Mouse (Mus musculus) C2C12 (cell line): Measurements from ENCODE around the gene Ndufc1. TPM values are rescaled to one million over a fixed set of nuclear protein-coding genes. Genes with fewer than 3 reads are reported as not detected.
A peak's percentile ranks its signal among the peaks of the same experiment; 100 is the strongest.
"Not testable (repeated sequence)": the region's sequence is repeated elsewhere in the genome, so short reads cannot be mapped to it uniquely, and the experiment has no call there.

Experiments
- H3K27me3 ChIP-seq: one replicate; pipeline ENCODE4 v1.6.1; 2011; ENCODE audit not compliant: control insufficient read depth, insufficient read depth, insufficient read length
- H3K36me3 ChIP-seq: one replicate; pipeline ENCODE4 v1.6.1; 2011; ENCODE audit not compliant: control insufficient read depth, insufficient read depth
- H3K4me3 ChIP-seq: one replicate; pipeline ENCODE4 v1.5.1; 2011; ENCODE audit warnings: mild to moderate bottlenecking, control low read depth; ENCODE audit not compliant: poor library complexity, insufficient read depth, severe bottlenecking
- H3K79me2 ChIP-seq: one replicate; pipeline ENCODE4 v1.6.1; 2011; ENCODE audit not compliant: control insufficient read depth, insufficient read depth
- H3K79me3 ChIP-seq: one replicate; pipeline ENCODE4 v1.6.1; 2011; ENCODE audit warnings: low read depth, control low read depth
- H3ac ChIP-seq: one replicate; pipeline ENCODE3; 2011; ENCODE audit warnings: low read depth; ENCODE audit not compliant: control insufficient read depth, insufficient read length
- CEBPB ChIP-seq: IDR thresholded peaks from one replicate; pipeline ENCODE4 v1.6.1; 2011; ENCODE audit warnings: low read depth, mild to moderate bottlenecking, control low read depth, moderate library complexity
- CTCF ChIP-seq: IDR thresholded peaks from one replicate; pipeline ENCODE4 v1.5.1; 2011; ENCODE audit not compliant: control insufficient read depth, insufficient read depth, insufficient read length
- FOSL1 ChIP-seq: IDR thresholded peaks from one replicate; pipeline ENCODE4 v1.8.0; 2011; ENCODE audit warnings: mild to moderate bottlenecking, low read length; ENCODE audit not compliant: poor library complexity, insufficient read depth, severe bottlenecking
- MAX ChIP-seq: IDR thresholded peaks from one replicate; pipeline ENCODE4 v1.6.1; 2011; ENCODE audit warnings: mild to moderate bottlenecking, control low read depth
- MYOD1 ChIP-seq: IDR thresholded peaks from one replicate; pipeline ENCODE4 v1.6.1; 2011; ENCODE audit warnings: low read depth; ENCODE audit not compliant: control insufficient read depth, insufficient read length
- MYOG ChIP-seq: IDR thresholded peaks from one replicate; pipeline ENCODE4 v1.6.1; 2011; ENCODE audit not compliant: control insufficient read depth, insufficient read length; ENCODE audit errors: extremely low read depth
- USF1 ChIP-seq: IDR thresholded peaks from one replicate; pipeline ENCODE4 v1.6.1; 2011; ENCODE audit warnings: low read depth, mild to moderate bottlenecking, control low read depth, moderate library complexity
- polyA plus RNA-seq: library from polyadenylated mRNA; unstranded; fragments of >200 nt; fragmentation: generic; extraction: Trizol; gene quantifications from one replicate; pipeline ENCODE4 v1.2.1, GENCODE M21; 2012; ENCODE audit warnings: missing spikeins

Ndufc1 gene
- polyA plus RNA-seq, 1 experiment, result 473 TPM

DNA sequence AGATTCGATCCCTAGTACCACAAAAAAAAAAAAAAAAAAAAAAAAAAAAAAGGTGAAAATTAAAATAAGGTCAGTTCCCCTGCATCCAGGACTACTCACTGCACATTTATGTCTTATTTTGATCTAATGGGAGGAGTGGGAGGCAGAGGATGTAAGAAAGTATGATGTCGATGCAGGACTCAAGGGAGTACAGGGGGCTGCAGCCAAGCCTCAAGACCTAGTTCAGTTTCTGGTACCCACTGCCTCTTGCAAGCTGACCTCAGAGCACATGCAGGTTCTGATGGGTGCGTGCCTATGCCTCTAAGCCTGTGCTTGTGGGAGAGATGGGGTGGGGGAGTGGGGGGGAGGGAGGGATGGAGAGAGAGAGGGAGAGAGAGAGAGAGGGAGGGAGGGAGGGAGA, 13.9 kb downstream of the Ndufc1 start:
- no peaks in the 10 kb centered on the region for H3K27me3 ChIP-seq
- TF ChIP-seq FOSL1 (no peak), USF1 (no peak), MYOG (no peak), MYOD1 (no peak), CTCF (no peak), MAX (no peak), CEBPB (no peak)

GRCm38 (mm10) chr3:51393651-51394050, 15.1 kb downstream of the Ndufc1 start:
- no peaks in the 10 kb centered on the region for H3K36me3 ChIP-seq
- no peak overlapping the region for H3ac ChIP-seq
- TF ChIP-seq CTCF (no peak), FOSL1 (no peak), MYOD1 (no peak), MYOG (no peak), MAX (no peak), CEBPB (no peak), USF1 (no peak)
- no peaks in the 10 kb centered on the region for H3K27me3 ChIP-seq
- no peaks in the 10 kb centered on the region for H3K79me3 ChIP-seq
- no peaks in the 10 kb centered on the region for H3K79me2 ChIP-seq
- H3K4me3 ChIP-seq, result no peak overlapping the region

More for the DNA sequence above, 13.9 kb downstream of the Ndufc1 start:
- Histone ChIP-seq H3K4me3 (no peak overlapping the region), H3K79me2 (no peaks in the 10 kb centered on the region), H3K79me3 (no peaks in the 10 kb centered on the region), H3K36me3 (no peaks in the 10 kb centered on the region), H3ac (no peak overlapping the region)

DNA sequence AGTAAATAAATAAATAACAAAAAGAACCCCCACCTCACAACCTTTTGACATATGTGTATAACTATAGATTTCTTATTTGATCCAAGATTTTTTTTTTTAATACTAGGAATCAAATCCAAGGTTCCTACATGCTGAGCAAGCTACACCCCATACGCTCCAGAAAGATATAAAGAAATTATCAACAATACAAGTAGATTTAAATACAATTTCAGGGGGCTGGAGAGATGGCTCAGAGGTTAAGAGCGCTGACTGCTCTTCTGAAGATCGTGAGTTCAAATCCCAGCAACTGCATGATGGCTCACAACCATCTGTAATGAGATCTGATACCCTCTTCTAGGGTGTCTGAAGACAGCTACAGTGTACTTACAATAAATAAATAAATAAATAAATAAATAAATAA, 15.8 kb downstream of the Ndufc1 start:
- H3ac ChIP-seq, H3K4me3 ChIP-seq, H3K36me3 ChIP-seq, H3K79me3 ChIP-seq, H3K27me3 ChIP-seq, H3K79me2 ChIP-seq: not testable (repeated sequence)

GRCm38 (mm10) chr3:51391591-51391990, 17.2 kb downstream of the Ndufc1 start:
- Histone ChIP-seq H3K36me3 (no peaks in the 10 kb centered on the region), H3K79me2 (no peaks in the 10 kb centered on the region), H3K79me3 (no peaks in the 10 kb centered on the region), H3ac (no peak overlapping the region), H3K4me3 (no peak overlapping the region), H3K27me3 (no peaks in the 10 kb centered on the region)
- TF ChIP-seq USF1 (peak; percentile 29), MYOG (no peak), CEBPB (peak; percentile 32)

DNA sequence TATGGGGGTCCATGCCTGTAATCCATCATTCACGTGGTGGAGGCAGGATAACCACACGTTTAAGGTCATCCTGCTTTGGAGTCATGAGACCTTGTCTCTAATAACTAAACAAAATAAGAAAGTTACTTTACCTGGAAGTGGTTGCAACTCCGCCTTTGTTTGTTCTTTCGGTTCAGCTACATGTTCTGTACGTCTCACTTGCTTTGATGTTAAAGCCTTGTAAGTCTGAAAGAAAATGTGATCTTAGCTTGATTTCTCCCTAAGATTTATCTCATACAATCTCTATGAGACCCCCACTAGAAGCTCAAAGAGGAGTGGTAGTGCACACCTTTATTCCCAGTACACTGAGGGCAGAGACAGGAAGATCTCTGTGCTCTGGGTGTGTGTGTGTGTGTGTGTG, 17.7 kb downstream of the Ndufc1 start:
- Histone ChIP-seq H3K79me3 (no peaks in the 10 kb centered on the region), H3K4me3 (no peak overlapping the region), H3K36me3 (no peaks in the 10 kb centered on the region), H3K27me3 (no peaks in the 10 kb centered on the region), H3ac (no peak overlapping the region), H3K79me2 (no peaks in the 10 kb centered on the region)
- TF ChIP-seq FOSL1 (no peak), MYOG (no peak), CEBPB (no peak), MYOD1 (no peak), CTCF (no peak), USF1 (no peak), MAX (no peak)

GRCm38 (mm10) chr3:51388904-51389303, 19.9 kb downstream of the Ndufc1 start:
- H3K79me2 ChIP-seq, result no peaks in the 10 kb centered on the region
- no peak for TF ChIP-seq FOSL1
- no peaks in the 10 kb centered on the region for H3K27me3 ChIP-seq
- no peaks in the 10 kb centered on the region for H3K36me3 ChIP-seq
- H3ac ChIP-seq, result no peak overlapping the region
- no peak overlapping the region for H3K4me3 ChIP-seq
- no peaks in the 10 kb centered on the region for H3K79me3 ChIP-seq
